Comparison of ENCODE assay signal across 27 mouse cellular contexts in the genomic region with DNA sequence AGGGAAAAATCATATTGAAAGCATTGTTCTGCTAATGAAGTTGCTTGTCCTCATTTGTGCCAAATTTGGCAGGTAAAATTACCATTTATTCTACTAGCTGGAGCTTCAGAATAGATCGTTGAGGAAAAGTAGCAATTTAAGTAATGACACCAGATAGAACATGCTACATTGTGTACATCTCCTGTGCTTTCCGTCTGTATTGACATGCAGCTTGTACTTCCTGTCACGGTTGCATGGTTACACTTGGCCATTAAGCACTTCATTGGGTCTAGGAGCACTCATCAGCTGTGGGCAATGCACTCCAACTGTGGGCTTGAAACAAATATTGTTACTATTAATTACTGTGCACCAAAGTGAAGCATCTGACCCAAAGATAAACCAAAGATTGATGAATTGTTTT.
DNase-seq lines count a peak whose midpoint lies in the region; ATAC-seq lines count a peak whose summit lies in the region.
"Had no signal": no experiment of that assay in that cellular context is flagged by ENCODE, and none has a peak within 500 bp of the region (broad histone marks: within the 10 kb centered on the region; RNA-seq: fewer than 3 reads in every experiment).

No protein-coding gene starts in this region.

- H3K27ac ChIP-seq in forebrain, embryonic 13.5 days: no peak overlapping the region
- H3K27ac ChIP-seq in forebrain, embryonic 15.5 days (replicated peaks): no peak overlapping the region
- H3K27ac ChIP-seq in midbrain, embryonic 11.5 days (ENCODE audit: low read depth, low read length): no peak overlapping the region
- no peak overlapping the region for H3K27ac ChIP-seq in midbrain, embryonic 10.5 days (replicated peaks)
- H3K27ac ChIP-seq: embryonic facial prominence, embryonic 12.5 days; embryonic facial prominence, embryonic 15.5 days; heart, embryonic 15.5 days; hindbrain, embryonic 14.5 days; hindbrain, postnatal 0 days had no signal

- peaks cover 35% of the 10 kb centered on the region for H3K4me1 ChIP-seq in forebrain, embryonic 13.5 days
- H3K4me1 ChIP-seq in forebrain, embryonic 15.5 days: peaks cover 15% of the 10 kb centered on the region
- no peaks in the 10 kb centered on the region for H3K4me1 ChIP-seq in midbrain, embryonic 11.5 days (ENCODE audit: control insufficient read depth, insufficient read depth, low read length)
- 0 out of 2 replicates have a peak, but pooled peaks cover 4% of the 10 kb centered on the region for H3K4me1 ChIP-seq in midbrain, embryonic 10.5 days
- H3K4me1 ChIP-seq: heart, embryonic 12.5 days; heart, embryonic 15.5 days had no signal

- no peaks in the 10 kb centered on the region for H3K36me3 ChIP-seq in forebrain, embryonic 13.5 days (ENCODE audit: poor library complexity, severe bottlenecking)
- H3K36me3 ChIP-seq in forebrain, embryonic 15.5 days: no peaks in the 10 kb centered on the region
- no peaks in the 10 kb centered on the region for H3K36me3 ChIP-seq in midbrain, embryonic 11.5 days (ENCODE audit: control insufficient read depth, insufficient read depth, low read length)
- H3K36me3 ChIP-seq in midbrain, embryonic 10.5 days: no peaks in the 10 kb centered on the region
- H3K36me3 ChIP-seq: embryonic facial prominence, embryonic 12.5 days; embryonic facial prominence, embryonic 15.5 days; heart, embryonic 12.5 days; heart, embryonic 15.5 days had no signal

- H3K4me3 ChIP-seq in forebrain, embryonic 13.5 days: no peak overlapping the region
- H3K4me3 ChIP-seq in forebrain, embryonic 15.5 days: no peak overlapping the region
- no peak overlapping the region for H3K4me3 ChIP-seq in midbrain, embryonic 11.5 days (ENCODE audit: low read depth, low read length)
- no peak overlapping the region for H3K4me3 ChIP-seq in midbrain, embryonic 10.5 days
- H3K4me3 ChIP-seq: embryonic facial prominence, embryonic 12.5 days; embryonic facial prominence, embryonic 15.5 days; heart, embryonic 12.5 days; heart, embryonic 15.5 days had no signal

- no peak overlapping the region for H3K9ac ChIP-seq in forebrain, embryonic 13.5 days
- no peak overlapping the region for H3K9ac ChIP-seq in forebrain, embryonic 15.5 days (replicated peaks)
- H3K9ac ChIP-seq in midbrain, embryonic 11.5 days (ENCODE audit: low read length): no peak overlapping the region
- H3K9ac ChIP-seq: embryonic facial prominence, embryonic 12.5 days; embryonic facial prominence, embryonic 15.5 days; heart, embryonic 12.5 days; heart, embryonic 15.5 days; hindbrain, embryonic 14.5 days had no signal

- intact Hi-C loops in heart, postnatal 25 days (cut with DNase I): no loop called here

- H3K9me3 ChIP-seq in forebrain, embryonic 13.5 days (replicated peaks): no peaks in the 10 kb centered on the region
- H3K9me3 ChIP-seq in forebrain, embryonic 15.5 days: no peaks in the 10 kb centered on the region
- H3K9me3 ChIP-seq in midbrain, embryonic 11.5 days (ENCODE audit: control insufficient read depth, low read length): no peaks in the 10 kb centered on the region
- no peaks in the 10 kb centered on the region for H3K9me3 ChIP-seq in midbrain, embryonic 10.5 days (replicated peaks)
- H3K9me3 ChIP-seq: embryonic facial prominence, embryonic 12.5 days; embryonic facial prominence, embryonic 15.5 days; heart, embryonic 12.5 days; heart, embryonic 15.5 days had no signal

- WGBS in forebrain, embryonic 13.5 days: 26% methylated on average over 3 of the region's 3 CpGs
- 21% methylated on average over 3 of the region's 3 CpGs for WGBS in forebrain, embryonic 15.5 days
- WGBS in midbrain, embryonic 11.5 days: 76% methylated on average over 3 of the region's 3 CpGs
- WGBS in midbrain, embryonic 10.5 days: 79% methylated on average over 3 of the region's 3 CpGs

- no peaks in the 10 kb centered on the region for H3K27me3 ChIP-seq in forebrain, embryonic 13.5 days
- no peaks in the 10 kb centered on the region for H3K27me3 ChIP-seq in forebrain, embryonic 15.5 days
- no peaks in the 10 kb centered on the region for H3K27me3 ChIP-seq in midbrain, embryonic 11.5 days (ENCODE audit: control insufficient read depth, insufficient read depth, low read length)
- no peaks in the 10 kb centered on the region for H3K27me3 ChIP-seq in midbrain, embryonic 10.5 days (ENCODE audit: low read depth, poor library complexity, severe bottlenecking)
- H3K27me3 ChIP-seq: embryonic facial prominence, embryonic 12.5 days; embryonic facial prominence, embryonic 15.5 days; heart, embryonic 12.5 days; heart, embryonic 15.5 days had no signal

- peak; percentile 71; the same call in 1 of the 2 replicates for ATAC-seq in forebrain, embryonic 13.5 days
- no peak for ATAC-seq in forebrain, embryonic 15.5 days (replicated peaks)
- no peak for ATAC-seq in midbrain, embryonic 11.5 days (ENCODE audit: low FRiP score)
- ATAC-seq: activated CD4-positive, CD25-positive, alpha-beta regulatory T cell, adult 4 months; CD4-positive, CD25-positive, alpha-beta regulatory T cell, adult 4 months; hindbrain, postnatal 0 days; inflammation-experienced regulatory T-cells, adult 6 months; intestine, embryonic 16.5 days had no signal

- peak; percentile 77 for DNase-seq in midbrain, embryonic 11.5 days (ENCODE audit: low spot score, missing footprints)
- DNase-seq in midbrain, embryonic 10.5 days (ENCODE audit: low spot score): no peak
- peak; percentile 20 for DNase-seq in retina, embryonic 14.5 days (ENCODE audit: low spot score)
- DNase-seq in heart, postnatal 25 days (ENCODE audit: low spot score): no peak
- no peak for DNase-seq in embryo, embryonic 11 days
- DNase-seq: adrenal gland, adult 8-10 months; adrenal gland, postnatal 25 days; cerebellum, adult 18-20 months; cerebellum, adult 9-10 months; cerebellum, postnatal 14 days; gastrocnemius, postnatal 10 days; gastrocnemius, postnatal 36 days; heart, postnatal 10 days; heart, postnatal 4 days; kidney, adult 18-20 months had no signal

- H3K4me2 ChIP-seq in forebrain, embryonic 13.5 days: no peak overlapping the region
- H3K4me2 ChIP-seq in forebrain, embryonic 15.5 days (replicated peaks): no peak overlapping the region
- H3K4me2 ChIP-seq in midbrain, embryonic 11.5 days: no peak overlapping the region
- H3K4me2 ChIP-seq: embryonic facial prominence, embryonic 12.5 days; embryonic facial prominence, embryonic 15.5 days; heart, embryonic 12.5 days; heart, embryonic 15.5 days; hindbrain, embryonic 14.5 days had no signal

Comparison
In these comparisons a context has a peak if more than half of its experiments do, and no peak if none do; other contexts are left out.
1. DNase-seq: peak in midbrain, embryonic 11.5 days (single experiment) and retina, embryonic 14.5 days (single experiment); none in midbrain, embryonic 10.5 days (single experiment), heart, postnatal 25 days (single experiment) and embryo, embryonic 11 days (single experiment).